Mouse (Mus musculus) adrenal gland, adult (tissue): Measurements from ENCODE around the gene Klk1b3.
"Not testable (repeated sequence)": the region's sequence is repeated elsewhere in the genome, so short reads cannot be mapped to it uniquely, and the experiment has no call there.

ENCODE experiments used
- DNase-seq, 2 experiments: peaks; one replicate each; pipeline ENCODE4 v3.0.0; 2022 to 2023; ENCODE audit warnings: low spot score in 1 of 2; ENCODE audit not compliant: inconsistent age in 2 of 2

Gene Klk1b3

GRCm38 (mm10) chr7:44197891-44198290 lies at the start of gene Klk1b3:
Gene Klk1b3, plus strand, starts transcription at chr7:44198191.
- no peak for DNase-seq

- DNase-seq, result no peak
Observed at GRCm38 (mm10) chr7:44179299-44180045, 18.5 kb upstream of the Klk1b3 start.

GRCm38 (mm10) chr7:44186516-44186915 lies 11.5 kb upstream of the Klk1b3 start:
- not testable (repeated sequence) for DNase-seq

GRCm38 (mm10) chr7:44187936-44188335 lies 10.1 kb upstream of the Klk1b3 start, which contains the start of gene Klk1b24:
Gene Klk1b24, plus strand, starts transcription at chr7:44188236.
- not testable (repeated sequence) for DNase-seq

GRCm38 (mm10) chr7:44193466-44193865 lies 4.5 kb upstream of the Klk1b3 start:
- not testable (repeated sequence) for DNase-seq

- not testable (repeated sequence) for DNase-seq
Observed at GRCm38 (mm10) chr7:44207135-44207534, 9.1 kb downstream of the Klk1b3 start, which contains the start of gene Klk1b4. Gene Klk1b4, plus strand, starts transcription at chr7:44207435.

GRCm38 (mm10) chr7:44208307-44208706 lies 10.3 kb downstream of the Klk1b3 start:
- DNase-seq, result no peak

GRCm38 (mm10) chr7:44215645-44216044 lies 17.7 kb downstream of the Klk1b3 start, which contains the start of gene Klk1b5:
Gene Klk1b5, plus strand, starts transcription at chr7:44215945.
- no peak for DNase-seq

GRCm38 (mm10) chr7:44221601-44222000 lies 23.6 kb downstream of the Klk1b3 start:
- DNase-seq, result not testable (repeated sequence)

- DNase-seq, result not testable (repeated sequence)
Observed at GRCm38 (mm10) chr7:44222335-44222734, 24.3 kb downstream of the Klk1b3 start.

- DNase-seq, result no peak
Observed at GRCm38 (mm10) chr7:44225076-44225475, 27.1 kb downstream of the Klk1b3 start, which contains the start of gene Klk1. Gene Klk1, plus strand, starts transcription at chr7:44225360.

- no peak for DNase-seq
Observed at GRCm38 (mm10) chr7:44235909-44236308, 37.9 kb downstream of the Klk1b3 start, which contains the start of gene Gm36864. Gene Gm36864, plus strand, starts transcription at chr7:44236177.

GRCm38 (mm10) chr7:44239913-44240312 lies 41.9 kb downstream of the Klk1b3 start:
- no peak for DNase-seq

- no peak for DNase-seq
Observed at GRCm38 (mm10) chr7:44240712-44241111, 42.7 kb downstream of the Klk1b3 start.

- no peak for DNase-seq
Observed at GRCm38 (mm10) chr7:44241163-44241562, 43.2 kb downstream of the Klk1b3 start.

GRCm38 (mm10) chr7:44244080-44244479 lies 46.1 kb downstream of the Klk1b3 start:
- DNase-seq, result no peak

- peak; percentile 93 to 98 for DNase-seq
Observed at GRCm38 (mm10) chr7:44246055-44246983, 48.3 kb downstream of the Klk1b3 start, which contains the start of the genes 1700028J19Rik and 2410002F23Rik. Gene 1700028J19Rik, minus strand, starts transcription at chr7:44246695. Gene 2410002F23Rik, plus strand, starts transcription at chr7:44246722.

- DNase-seq, result peak in 1 of 2 experiments; percentile 69
Observed at GRCm38 (mm10) chr7:44246984-44247470, 49.0 kb downstream of the Klk1b3 start.

- DNase-seq, result peak in 1 of 2 experiments; percentile 52
Observed at GRCm38 (mm10) chr7:44247971-44248370, 50.0 kb downstream of the Klk1b3 start.

- DNase-seq, result peak in 1 of 2 experiments; percentile 50
Observed at GRCm38 (mm10) chr7:44249248-44249647, 51.3 kb downstream of the Klk1b3 start.

- peak; percentile 85 to 95 for DNase-seq
Observed at GRCm38 (mm10) chr7:44250732-44251275, 52.8 kb downstream of the Klk1b3 start.
